Mouse (Mus musculus): ENCODE measurements at regions not wholly inside any gene's neighbourhood (a gene's known extent, or its start where the extent isn't known, plus 50 kb on each side); places are given as distances from the start of the nearest gene placed in this dataset.

GRCm38 (mm10) chr15:97620261-97620660 lies 85.4 kb downstream of the Rpap3 start:
- DNase-seq (ENCODE audit: low read depth in 1 of 2, low spot score in 2 of 2): no peak

- DNase-seq (ENCODE audit: low read depth in 1 of 2, low spot score in 2 of 2): no peak
Observed at GRCm38 (mm10) chr15:97619764-97620163, 85.9 kb downstream of the Rpap3 start.

GRCm38 (mm10) chr15:97612325-97612724 lies 93.3 kb downstream of the Rpap3 start:
- no peak for DNase-seq (ENCODE audit: low read depth in 1 of 2, low spot score in 2 of 2)

GRCm38 (mm10) chr15:97610767-97611166 lies 94.9 kb downstream of the Rpap3 start:
- DNase-seq (ENCODE audit: low read depth in 1 of 2, low spot score in 2 of 2): no peak

GRCm38 (mm10) chr15:97609496-97609895 lies 96.1 kb downstream of the Rpap3 start:
- no peak for DNase-seq (ENCODE audit: low read depth in 1 of 2, low spot score in 2 of 2)

- DNase-seq (ENCODE audit: low read depth in 1 of 2, low spot score in 2 of 2): no peak
Observed at GRCm38 (mm10) chr15:97608651-97609050, 97.0 kb downstream of the Rpap3 start.

- no peak for DNase-seq (ENCODE audit: low read depth in 1 of 2, low spot score in 2 of 2)
Observed at GRCm38 (mm10) chr15:97607617-97608206, 97.9 kb downstream of the Rpap3 start.

- no peak for DNase-seq (ENCODE audit: low read depth in 1 of 2, low spot score in 2 of 2)
Observed at GRCm38 (mm10) chr15:97606630-97607381, 98.8 kb downstream of the Rpap3 start.

- no peak for DNase-seq (ENCODE audit: low read depth in 1 of 2, low spot score in 2 of 2)
Observed at GRCm38 (mm10) chr15:97606232-97606629, 99.4 kb downstream of the Rpap3 start.

GRCm38 (mm10) chr15:97605791-97606190 lies 99.8 kb downstream of the Rpap3 start:
- no peak for DNase-seq (ENCODE audit: low read depth in 1 of 2, low spot score in 2 of 2)

- no peak for DNase-seq (ENCODE audit: low read depth in 1 of 2, low spot score in 2 of 2)
Observed at GRCm38 (mm10) chr15:97603492-97603891, 102.1 kb downstream of the Rpap3 start.

GRCm38 (mm10) chr15:97598270-97598669 lies 107.4 kb downstream of the Rpap3 start:
- no peak for DNase-seq (ENCODE audit: low read depth in 1 of 2, low spot score in 2 of 2)

GRCm38 (mm10) chr15:97596514-97597081 lies 109.0 kb downstream of the Rpap3 start:
- no peak for DNase-seq (ENCODE audit: low read depth in 1 of 2, low spot score in 2 of 2)

GRCm38 (mm10) chr15:97595284-97595796 lies 110.3 kb downstream of the Rpap3 start:
- DNase-seq (ENCODE audit: low read depth in 1 of 2, low spot score in 2 of 2): no peak

- DNase-seq (ENCODE audit: low read depth in 1 of 2, low spot score in 2 of 2): no peak
Observed at GRCm38 (mm10) chr15:97593781-97594600, 111.6 kb downstream of the Rpap3 start.

- no peak for DNase-seq (ENCODE audit: low read depth in 1 of 2, low spot score in 2 of 2)
Observed at GRCm38 (mm10) chr15:97592786-97593185, 112.8 kb downstream of the Rpap3 start.

- no peak for DNase-seq (ENCODE audit: low read depth in 1 of 2, low spot score in 2 of 2)
Observed at GRCm38 (mm10) chr15:97591406-97591805, 114.2 kb downstream of the Rpap3 start.

GRCm38 (mm10) chr15:97590732-97591292 lies 114.8 kb downstream of the Rpap3 start:
- no peak for DNase-seq (ENCODE audit: low read depth in 1 of 2, low spot score in 2 of 2)

- DNase-seq (ENCODE audit: low read depth in 1 of 2, low spot score in 2 of 2): no peak
Observed at GRCm38 (mm10) chr15:97587571-97588205, 117.9 kb downstream of the Rpap3 start.

- peak; percentile 56 to 61 for DNase-seq (ENCODE audit: low read depth in 1 of 2, low spot score in 2 of 2)
Observed at GRCm38 (mm10) chr15:97581724-97582154, 123.9 kb downstream of the Rpap3 start.

Data from monocyte, adult 2 months (primary cell).